In the genomic region with DNA sequence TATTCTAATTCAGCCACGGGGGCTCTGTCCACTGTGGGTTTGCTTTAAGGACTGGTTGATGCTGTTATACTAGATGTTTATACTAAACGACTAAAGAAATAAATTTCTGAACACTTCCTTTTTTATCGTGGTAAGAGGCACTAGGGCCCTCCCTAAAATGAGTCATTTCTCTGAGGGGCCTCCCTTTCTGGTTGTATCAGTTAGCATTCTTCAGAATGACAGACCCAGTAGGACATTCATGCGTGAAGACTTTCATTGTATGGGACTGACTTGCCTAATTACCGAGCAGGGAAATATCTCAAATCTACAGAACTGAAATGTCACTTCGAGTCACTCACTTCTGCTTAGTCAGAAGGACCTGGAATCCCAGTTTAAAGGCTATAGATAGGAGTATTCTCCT, we compare ENCODE assay signal across 1 mouse cellular context.
TF ChIP-seq lines count a peak whose summit lies in the region.

No protein-coding gene starts in this region.

TF ChIP-seq in CH12.LX, 34 proteins besides CTCF, POLR2A, EP300 and RAD21:
- no peak for TF ChIP-seq NELFE (IDR thresholded peaks at IDR 0.05; ENCODE audit: low read depth, low read length)
- TF ChIP-seq BHLHE40 (IDR thresholded peaks at IDR 0.05; ENCODE audit: low read depth, low read length) = 0 out of 2 replicates have a peak, but pooled peaks have one; percentile 26
- no peak for TF ChIP-seq MAFK (IDR thresholded peaks at IDR 0.05; ENCODE audit: insufficient replicate concordance, low read length)
- no peak for TF ChIP-seq TCF12 (IDR thresholded peaks at IDR 0.05; ENCODE audit: low read depth, low read length)
- TF ChIP-seq CHD2 (IDR thresholded peaks at IDR 0.05; ENCODE audit: low read length) = no peak
- peak; percentile 69 for TF ChIP-seq IRF4 (IDR thresholded peaks at IDR 0.05; ENCODE audit: low read depth, low read length)
- TF ChIP-seq SMC3 (IDR thresholded peaks at IDR 0.05; ENCODE audit: low read depth, low read length) = no peak
- TF ChIP-seq RCOR1 (conservative IDR thresholded peaks at IDR 0.05; ENCODE audit: low read depth, low read length) = no peak
- no peak for TF ChIP-seq NRF1 (IDR thresholded peaks at IDR 0.05; ENCODE audit: low read depth, low read length)
- peak; percentile 44; the same call in 1 of the 2 replicates for TF ChIP-seq JUN (IDR thresholded peaks at IDR 0.05; ENCODE audit: insufficient read depth, low read depth, low read length)
- TF ChIP-seq KAT2A (IDR thresholded peaks at IDR 0.05; ENCODE audit: insufficient replicate concordance, low read length) = no peak
- no peak for TF ChIP-seq E2F4 (IDR thresholded peaks at IDR 0.05; ENCODE audit: insufficient replicate concordance, low read depth, low read length)
- TF ChIP-seq MYC (IDR thresholded peaks at IDR 0.05; ENCODE audit: low read depth, low read length) = no peak
- no peak for TF ChIP-seq MXI1 (IDR thresholded peaks at IDR 0.05; ENCODE audit: low read depth, low read length)
- no peak for TF ChIP-seq PAX5 (IDR thresholded peaks at IDR 0.05; ENCODE audit: low read length)
- TF ChIP-seq ZKSCAN1 (IDR thresholded peaks at IDR 0.05; ENCODE audit: borderline replicate concordance, low read depth, low read length) = no peak
- TF ChIP-seq ZC3H11A (IDR thresholded peaks at IDR 0.05; ENCODE audit: low read depth, low read length) = no peak
- TF ChIP-seq USF1 (IDR thresholded peaks at IDR 0.05; ENCODE audit: low read depth, low read length) = no peak
- no peak for TF ChIP-seq USF2 (conservative IDR thresholded peaks at IDR 0.05; ENCODE audit: low read depth, low read length)
- TF ChIP-seq JUND (conservative IDR thresholded peaks at IDR 0.05; ENCODE audit: low read depth, low read length) = peak; percentile 62; the same call in 1 of the 2 replicates
TF ChIP-seq in CH12.LX: peak in this region for 4.
